ENCODE assay signal across 35 mouse cellular contexts in genomic region chr2:76521585-76521984, GRCm38 (mm10).
"Had no signal": no experiment of that assay in that cellular context is flagged by ENCODE, and none has a peak within 500 bp of the region (broad histone marks: within the 10 kb centered on the region; RNA-seq: fewer than 3 reads in every experiment).

No protein-coding gene starts in this region.

- ATAC-seq: hindbrain, embryonic 16.5 days; hindbrain, postnatal 0 days; inflammation-experienced regulatory T-cells, adult 6 months; intestine, embryonic 15.5 days; intestine, embryonic 16.5 days; intestine, postnatal 0 days had no signal

- H3K27me3 ChIP-seq: heart, embryonic 12.5 days; heart, embryonic 13.5 days; heart, embryonic 15.5 days; hindbrain, embryonic 12.5 days; hindbrain, embryonic 13.5 days; hindbrain, embryonic 15.5 days; intestine, embryonic 15.5 days; kidney, embryonic 15.5 days had no signal

- H3K9me3 ChIP-seq: heart, embryonic 10.5 days; heart, embryonic 12.5 days; heart, embryonic 13.5 days; heart, embryonic 15.5 days; hindbrain, embryonic 10.5 days; hindbrain, embryonic 12.5 days; hindbrain, embryonic 13.5 days; hindbrain, embryonic 15.5 days; intestine, embryonic 15.5 days; kidney, embryonic 15.5 days had no signal

- H3K4me2 ChIP-seq: heart, embryonic 11.5 days; heart, embryonic 12.5 days; heart, embryonic 13.5 days; heart, embryonic 15.5 days; hindbrain, embryonic 12.5 days; hindbrain, embryonic 13.5 days; hindbrain, embryonic 14.5 days; hindbrain, embryonic 15.5 days; intestine, embryonic 15.5 days; kidney, embryonic 15.5 days had no signal

- H3K4me3 ChIP-seq: heart, embryonic 10.5 days; heart, embryonic 12.5 days; heart, embryonic 13.5 days; heart, embryonic 15.5 days; hindbrain, embryonic 10.5 days; hindbrain, embryonic 12.5 days; hindbrain, embryonic 13.5 days; hindbrain, embryonic 15.5 days; intestine, embryonic 15.5 days; kidney, embryonic 15.5 days; layer of hippocampus, adult 2 months had no signal

- H3K36me3 ChIP-seq: heart, embryonic 10.5 days; heart, embryonic 12.5 days; heart, embryonic 13.5 days; heart, embryonic 15.5 days; hindbrain, embryonic 10.5 days; hindbrain, embryonic 12.5 days; hindbrain, embryonic 13.5 days; hindbrain, embryonic 15.5 days; intestine, embryonic 15.5 days; kidney, embryonic 15.5 days had no signal

- H3K27ac ChIP-seq: heart, embryonic 10.5 days; heart, embryonic 13.5 days; heart, embryonic 15.5 days; hindbrain, embryonic 10.5 days; hindbrain, embryonic 12.5 days; hindbrain, embryonic 14.5 days; hindbrain, embryonic 15.5 days; hindbrain, postnatal 0 days; intestine, embryonic 15.5 days; kidney, embryonic 15.5 days; kidney, postnatal 0 days; layer of hippocampus, adult 2 months had no signal

- DNase-seq: heart, postnatal 10 days; heart, postnatal 14 days; heart, postnatal 36 days; heart, postnatal 4 days; kidney, adult 11 months; kidney, adult 18-20 months; kidney, adult 2 months; kidney, adult 8-10 months; kidney, adult 9 months; kidney, postnatal 10 days; kidney, postnatal 14 days; kidney, postnatal 25 days; kidney, postnatal 36 days; kidney, postnatal 4 days; layer of hippocampus, adult 9-11 months; layer of hippocampus, postnatal 36 days had no signal

- H3K4me1 ChIP-seq: heart, embryonic 12.5 days; heart, embryonic 13.5 days; heart, embryonic 15.5 days; hindbrain, embryonic 12.5 days; hindbrain, embryonic 13.5 days; intestine, embryonic 15.5 days; kidney, embryonic 15.5 days had no signal

- H3K9ac ChIP-seq: heart, embryonic 12.5 days; heart, embryonic 13.5 days; heart, embryonic 15.5 days; hindbrain, embryonic 12.5 days; hindbrain, embryonic 13.5 days; hindbrain, embryonic 14.5 days; hindbrain, embryonic 15.5 days; intestine, embryonic 15.5 days; kidney, embryonic 15.5 days had no signal
